9 mouse cellular contexts compared by ENCODE assay signal in genomic region chr7:134348825-134349224, GRCm38 (mm10). TPM values are rescaled to one million over a fixed set of nuclear protein-coding genes. Genes with fewer than 3 reads are reported as not detected.
DNase-seq lines count a peak whose midpoint lies in the region; ATAC-seq lines count a peak whose summit lies in the region.
"Had no signal": no experiment of that assay in that cellular context is flagged by ENCODE, and none has a peak within 500 bp of the region (broad histone marks: within the 10 kb centered on the region; RNA-seq: fewer than 3 reads in every experiment).

No protein-coding gene starts in this region.

- H3K4me2 ChIP-seq in heart, embryonic 11.5 days = no peak overlapping the region
- no peak overlapping the region for H3K4me2 ChIP-seq in midbrain, embryonic 15.5 days
- H3K4me2 ChIP-seq: liver, embryonic 13.5 days had no signal

- H3K27ac ChIP-seq in heart, embryonic 11.5 days (ENCODE audit: low read depth, low read length) = no peak overlapping the region
- H3K27ac ChIP-seq in midbrain, embryonic 15.5 days = no peak overlapping the region
- H3K27ac ChIP-seq: liver, embryonic 13.5 days had no signal

- no peaks in the 10 kb centered on the region for H3K9me3 ChIP-seq in heart, embryonic 11.5 days (replicated peaks; ENCODE audit: control insufficient read depth, low read length)
- H3K9me3 ChIP-seq in midbrain, embryonic 15.5 days = no peaks in the 10 kb centered on the region
- H3K9me3 ChIP-seq: liver, embryonic 13.5 days had no signal

- intact Hi-C loops in left cerebral cortex, postnatal 14 days (cut with DNase I) = loop anchor here (2.0 to 5.0 kb wide), 2 partner anchors 127 to 492 kb away; no protein-coding TSS in a partner anchor

- H3K4me3 ChIP-seq in heart, embryonic 11.5 days (ENCODE audit: low read depth, low read length) = no peak overlapping the region
- H3K4me3 ChIP-seq in midbrain, embryonic 15.5 days = no peak overlapping the region
- H3K4me3 ChIP-seq: liver, embryonic 13.5 days had no signal

- WGBS in heart, embryonic 11.5 days (ENCODE audit: insufficient replicate concordance) = 32% methylated on average over 6 of the region's 6 CpGs
- WGBS in midbrain, embryonic 15.5 days = 36% methylated on average over 6 of the region's 6 CpGs

- no peaks in the 10 kb centered on the region for H3K4me1 ChIP-seq in heart, embryonic 11.5 days (ENCODE audit: control insufficient read depth, insufficient read depth, low read length)
- H3K4me1 ChIP-seq in midbrain, embryonic 15.5 days = no peaks in the 10 kb centered on the region
- H3K4me1 ChIP-seq: liver, embryonic 13.5 days had no signal

- DNase-seq in heart, adult 18-20 months = peak; percentile 31 to 77
- DNase-seq in cerebellum, adult 9-11 months = peak; percentile 37
- DNase-seq in frontal cortex, postnatal 10 days (ENCODE audit: low spot score in 2 of 2) = peak; percentile 31 to 53
- peak; percentile 35 for DNase-seq in kidney, adult 11 months
- DNase-seq in left cerebral cortex, postnatal 14 days (ENCODE audit: low spot score in 2 of 2) = peak; percentile 67 to 77
- peak; percentile 56 for DNase-seq in thymus, postnatal 14 days
- DNase-seq: liver, embryonic 13.5 days had no signal

- no peak overlapping the region for H3K9ac ChIP-seq in heart, embryonic 11.5 days (ENCODE audit: low read depth, low read length)
- no peak overlapping the region for H3K9ac ChIP-seq in midbrain, embryonic 15.5 days
- H3K9ac ChIP-seq: liver, embryonic 13.5 days had no signal

- H3K36me3 ChIP-seq in heart, embryonic 11.5 days (ENCODE audit: control insufficient read depth, insufficient read depth, low read length) = no peaks in the 10 kb centered on the region
- no peaks in the 10 kb centered on the region for H3K36me3 ChIP-seq in midbrain, embryonic 15.5 days (replicated peaks)
- H3K36me3 ChIP-seq: liver, embryonic 13.5 days had no signal

- H3K27me3 ChIP-seq in heart, embryonic 11.5 days (ENCODE audit: control insufficient read depth, insufficient read depth, low read length) = no peaks in the 10 kb centered on the region
- H3K27me3 ChIP-seq in midbrain, embryonic 15.5 days (replicated peaks) = 0 out of 2 replicates have a peak, but pooled peaks cover 2% of the 10 kb centered on the region
- H3K27me3 ChIP-seq: liver, embryonic 13.5 days had no signal

- no peak for ATAC-seq in heart, embryonic 11.5 days (replicated peaks; ENCODE audit: insufficient number of reproducible peaks, low FRiP score, low TSS enrichment)
- 0 out of 2 replicates have a peak, but pooled peaks have one; percentile 56 for ATAC-seq in midbrain, embryonic 15.5 days (replicated peaks)

RNA-seq across cellular contexts. Expression of gene D7Ertd443e, which starts 36.6 kb away (rescaled TPM):
- total RNA-seq in heart, adult 18-20 months (2021) = 1 to 10 TPM; 7.4 to 8.4 TPM
- 0.13 and 0.27 TPM in 2 replicates for polyA plus RNA-seq in heart, embryonic 11.5 days (2014; fragmentation: Nextera tagmentation; extraction: Ambion mirVana)
- 1 to 10 TPM in 1 of 2 experiments, under 1 TPM in 1; 0.57 to 1.0 TPM for total RNA-seq in left cerebral cortex, postnatal 14 days (2021)
- polyA plus RNA-seq in midbrain, embryonic 15.5 days (2015; fragmentation: Nextera tagmentation; extraction: Ambion mirVana) = 0.20 and 0.27 TPM in 2 replicates
- polyA plus RNA-seq: liver, embryonic 13.5 days had no signal

Comparison
In these comparisons a context has a peak if more than half of its experiments do, and no peak if none do; other contexts are left out.
1. RNA of gene D7Ertd443e, which starts 36.6 kb away (total RNA-seq): 7.4 to 8.4 TPM in heart, adult 18-20 months; 0.57 to 1.0 TPM in left cerebral cortex, postnatal 14 days; every median in the first group is over 4 times any median in the second.
2. Peak in every context shown above with its lines, with median percentiles within 50 percentile points of each other: DNase-seq.